Mouse (Mus musculus): ENCODE measurements around the gene Lpar1.

DNA sequence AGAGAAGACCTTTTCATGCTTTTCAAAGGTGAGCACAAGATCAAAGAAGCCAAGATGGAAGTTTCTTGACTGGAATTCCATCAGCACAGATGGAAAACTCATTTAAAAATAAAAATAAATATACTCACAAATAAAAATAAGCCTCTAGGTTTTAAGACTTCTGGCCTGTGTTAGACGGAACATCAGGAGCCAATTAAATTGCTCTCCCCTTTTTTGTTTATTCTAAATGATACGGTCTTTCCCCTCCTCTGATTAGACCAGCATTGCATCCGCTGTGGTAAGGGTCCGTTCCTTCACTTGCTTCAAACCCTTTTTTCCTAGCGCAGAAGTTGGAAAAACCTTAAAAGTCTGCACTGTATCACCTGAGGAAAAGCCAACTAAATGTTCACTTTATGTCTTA, 26.8 kb upstream of the Lpar1 start:
- TF ChIP-seq CTCF (IDR thresholded peaks at IDR 0.05; ENCODE audit: low read depth) (no peak), EP300 (IDR thresholded peaks at IDR 0.05; ENCODE audit: low read depth) (no peak)
